43 mouse cellular contexts compared by ENCODE assay signal in genomic region chr9:18478168-18478567, GRCm38 (mm10). TPM values are rescaled to one million over a fixed set of nuclear protein-coding genes. Genes with fewer than 3 reads are reported as not detected.
"Had no signal": no experiment of that assay in that cellular context is flagged by ENCODE, and none has a peak within 500 bp of the region (broad histone marks: within the 10 kb centered on the region; RNA-seq: fewer than 3 reads in every experiment).

TSS of gene Zfp558 (minus strand) at chr9:18478268.
TSS of gene Mbd3l1 (plus strand) at chr9:18478359.

- H3K4me1 ChIP-seq: heart, embryonic 10.5 days; heart, embryonic 12.5 days; heart, embryonic 15.5 days; hindbrain, embryonic 15.5 days; intestine, embryonic 15.5 days; kidney, embryonic 15.5 days had no signal

- H3K27me3 ChIP-seq: heart, embryonic 12.5 days; heart, embryonic 15.5 days; hindbrain, embryonic 12.5 days; hindbrain, embryonic 15.5 days; intestine, embryonic 15.5 days; kidney, embryonic 15.5 days had no signal

- DNase-seq: heart, postnatal 10 days; heart, postnatal 14 days; heart, postnatal 36 days; heart, postnatal 4 days; kidney, adult 11 months; kidney, adult 18-20 months; kidney, adult 2 months; kidney, adult 8-10 months; kidney, adult 9 months; kidney, postnatal 10 days; kidney, postnatal 14 days; kidney, postnatal 25 days; kidney, postnatal 36 days; kidney, postnatal 4 days; layer of hippocampus, adult 9-11 months; layer of hippocampus, postnatal 36 days had no signal

- H3K27ac ChIP-seq: heart, embryonic 10.5 days; heart, embryonic 13.5 days; heart, embryonic 15.5 days; hindbrain, embryonic 10.5 days; hindbrain, embryonic 12.5 days; hindbrain, embryonic 13.5 days; hindbrain, embryonic 14.5 days; hindbrain, embryonic 15.5 days; hindbrain, postnatal 0 days; intestine, embryonic 15.5 days; kidney, embryonic 15.5 days; kidney, postnatal 0 days; layer of hippocampus, adult 2 months had no signal

- H3K36me3 ChIP-seq: heart, embryonic 10.5 days; heart, embryonic 12.5 days; heart, embryonic 13.5 days; heart, embryonic 15.5 days; hindbrain, embryonic 10.5 days; hindbrain, embryonic 12.5 days; hindbrain, embryonic 13.5 days; hindbrain, embryonic 15.5 days; intestine, embryonic 15.5 days; kidney, embryonic 15.5 days had no signal

- H3K4me3 ChIP-seq: heart, embryonic 10.5 days; heart, embryonic 12.5 days; heart, embryonic 13.5 days; heart, embryonic 15.5 days; hindbrain, embryonic 10.5 days; hindbrain, embryonic 12.5 days; hindbrain, embryonic 13.5 days; hindbrain, embryonic 15.5 days; intestine, embryonic 15.5 days; kidney, embryonic 15.5 days; layer of hippocampus, adult 2 months had no signal

RNA-seq across cellular contexts. Expression of gene Mbd3l1, which starts in this region (rescaled TPM):
- polyA plus RNA-seq: heart, embryonic 10.5 days; heart, embryonic 11.5 days; heart, embryonic 12.5 days; heart, embryonic 13.5 days; heart, embryonic 14.5 days; heart, embryonic 15.5 days; heart, embryonic 16.5 days; heart, postnatal 0 days; hindbrain, embryonic 10.5 days; hindbrain, embryonic 11.5 days; hindbrain, embryonic 12.5 days; hindbrain, embryonic 13.5 days; hindbrain, embryonic 14.5 days; hindbrain, embryonic 15.5 days; hindbrain, embryonic 16.5 days; hindbrain, postnatal 0 days; inflammation-experienced regulatory T-cells, adult 6 months; intestine, embryonic 14.5 days; intestine, embryonic 15.5 days; intestine, embryonic 16.5 days; intestine, postnatal 0 days; kidney, adult 2 months; kidney, embryonic 14.5 days; kidney, embryonic 15.5 days; kidney, embryonic 16.5 days; kidney, postnatal 0 days; large intestine, adult 2 months had no signal
